Mouse (Mus musculus) heart, adult 9 months (tissue): ENCODE measurements at regions not wholly inside any gene's neighbourhood (a gene's known extent, or its start where the extent isn't known, plus 50 kb on each side); places are given as distances from the start of the nearest gene placed in this dataset.

Experiments
- DNase-seq, 2 experiments: peaks; one replicate each; pipeline ENCODE4 v3.0.0; 2022; ENCODE audit warnings: low spot score in 2 of 2

DNA sequence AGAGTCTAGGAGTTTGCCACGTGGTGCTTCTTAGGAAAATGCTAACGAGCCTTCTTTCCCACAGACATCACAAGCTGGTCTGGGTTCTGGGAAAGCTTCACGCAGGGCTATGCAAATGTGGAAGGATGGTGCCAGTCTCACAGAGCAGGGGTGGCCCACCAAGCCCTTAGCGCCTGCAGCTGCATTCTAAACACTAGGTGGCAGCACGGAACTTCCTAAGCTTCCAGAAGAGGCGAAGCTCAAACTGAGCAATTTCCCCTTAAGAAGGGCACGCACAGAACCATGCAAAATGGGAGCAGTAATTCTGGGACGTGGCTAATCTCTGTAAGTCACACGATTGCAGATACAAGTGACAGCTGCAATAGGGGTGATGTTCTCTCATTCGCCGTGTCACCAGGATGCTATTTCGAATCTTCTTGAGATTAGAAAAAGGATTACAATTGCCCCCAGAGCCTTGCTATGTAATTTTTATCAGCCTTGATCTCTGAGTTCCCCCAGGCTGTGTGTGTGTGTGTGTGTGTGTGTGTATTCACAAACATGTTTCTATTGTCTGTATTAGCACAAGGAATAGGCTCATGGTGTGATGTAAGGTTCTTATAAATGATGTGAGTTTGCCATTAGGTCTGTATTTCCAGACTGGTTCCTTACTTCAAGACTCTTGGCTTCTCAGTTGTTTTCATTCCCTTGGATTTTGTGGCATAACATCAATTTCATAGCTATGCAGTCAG is 206.1 kb upstream of the Camk1g start:
- DNase-seq: peak; percentile 57 to 71

DNA sequence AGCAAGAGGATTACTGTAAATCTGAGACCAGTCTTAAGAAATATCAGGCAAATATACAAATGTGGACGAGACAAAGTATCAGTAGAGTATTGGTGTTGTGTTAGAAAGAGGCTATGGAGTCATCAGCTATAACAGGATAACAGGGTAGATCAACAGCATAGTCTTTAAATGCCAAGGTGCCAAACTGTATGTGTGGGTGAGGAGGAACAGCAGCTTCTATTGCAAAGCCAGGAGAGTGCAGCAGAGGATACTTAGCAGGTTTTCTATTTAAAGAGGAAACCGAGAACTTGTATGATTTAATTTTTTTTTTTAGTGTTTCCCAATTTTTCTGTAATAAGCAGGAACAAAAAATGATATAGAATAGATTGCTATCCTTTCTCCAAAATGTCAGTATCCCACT is 202.7 kb upstream of the Camk1g start:
- no peak for DNase-seq

DNA sequence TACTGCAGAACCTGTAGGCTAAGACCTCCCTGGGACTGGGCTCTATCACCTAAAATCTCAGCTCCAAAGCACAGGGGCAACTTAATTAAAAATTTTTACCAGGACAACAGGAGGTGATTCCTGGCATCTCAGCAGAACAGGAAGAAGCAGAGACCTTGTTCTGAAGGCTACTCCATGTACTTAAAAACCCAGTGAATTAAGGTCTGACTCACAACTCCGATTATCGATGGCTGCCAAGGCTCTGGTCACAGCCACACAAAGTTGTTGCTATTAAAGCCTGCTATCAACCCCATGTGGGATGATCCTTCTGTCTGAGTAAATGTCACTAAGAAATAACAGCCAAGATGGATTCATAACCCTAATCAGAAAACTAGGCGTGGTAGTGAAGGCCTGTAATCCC is 202.3 kb upstream of the Camk1g start:
- DNase-seq: no peak

DNA sequence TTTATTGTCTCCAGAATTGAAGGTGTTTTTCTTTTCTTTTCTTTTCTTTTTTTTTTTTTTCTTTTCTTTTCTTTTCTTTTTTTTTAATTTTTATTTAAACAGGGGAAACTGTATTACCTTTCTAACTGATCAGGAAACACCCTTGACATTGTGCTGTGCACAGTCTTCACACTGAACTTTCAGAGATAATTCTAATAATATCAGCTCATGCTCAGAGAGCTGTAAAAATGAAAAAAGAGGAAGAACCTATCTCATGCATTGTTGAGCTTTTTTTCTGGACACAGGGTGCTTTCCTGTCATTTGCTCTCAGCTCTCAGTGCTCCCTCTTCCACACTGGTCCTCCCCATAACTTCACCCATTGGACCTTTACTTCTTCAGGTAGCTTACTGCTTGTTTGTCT is 201.0 kb upstream of the Camk1g start:
- DNase-seq: no peak

DNA sequence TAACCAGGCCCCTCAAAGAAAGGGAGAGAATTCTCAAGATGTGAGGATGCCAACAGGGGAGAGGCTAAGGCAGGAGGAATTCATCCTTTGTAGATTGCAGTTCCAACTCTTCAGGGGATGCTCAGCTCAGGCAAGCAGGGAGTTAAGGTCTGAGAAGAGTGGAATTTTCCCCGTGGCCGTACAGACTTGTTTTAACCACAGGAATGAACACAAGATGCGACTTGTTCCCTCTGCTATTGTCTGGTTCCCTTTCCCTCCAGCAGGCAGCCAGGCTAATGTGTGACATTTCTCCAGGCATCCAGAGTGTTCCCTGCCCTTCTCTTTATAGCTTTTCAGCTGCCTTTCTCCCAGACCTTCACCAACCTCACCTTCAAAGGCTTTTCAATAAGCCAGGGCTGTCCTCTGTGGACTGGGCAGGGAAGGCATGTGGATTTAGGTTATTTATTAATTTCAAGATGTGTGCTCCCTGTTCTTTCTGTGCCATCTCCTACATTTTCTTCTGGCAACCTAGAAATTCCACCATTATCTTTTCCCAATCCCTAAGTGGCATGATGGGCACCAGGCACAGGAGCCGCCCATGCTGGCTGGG is 198.6 kb upstream of the Camk1g start:
- DNase-seq: no peak

DNA sequence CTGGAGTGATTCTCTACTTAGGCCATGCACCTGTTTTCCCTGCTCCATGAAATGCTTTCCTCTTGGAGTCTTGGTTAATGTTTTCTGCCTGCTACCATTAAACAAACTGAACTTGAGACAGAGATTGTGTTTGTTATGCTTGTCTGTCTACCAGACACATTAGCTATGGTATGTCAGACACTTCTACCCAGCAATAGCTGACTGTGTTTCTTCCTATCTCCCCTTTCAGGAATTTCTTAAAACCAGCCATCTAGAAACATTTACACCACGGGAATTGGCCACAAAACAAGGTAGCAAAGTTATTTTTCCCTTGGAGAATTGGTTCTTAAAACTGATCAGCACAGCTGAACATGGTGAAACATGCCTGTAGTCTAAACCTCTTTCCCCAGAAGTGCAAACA is 197.1 kb upstream of the Camk1g start:
- no peak for DNase-seq

DNA sequence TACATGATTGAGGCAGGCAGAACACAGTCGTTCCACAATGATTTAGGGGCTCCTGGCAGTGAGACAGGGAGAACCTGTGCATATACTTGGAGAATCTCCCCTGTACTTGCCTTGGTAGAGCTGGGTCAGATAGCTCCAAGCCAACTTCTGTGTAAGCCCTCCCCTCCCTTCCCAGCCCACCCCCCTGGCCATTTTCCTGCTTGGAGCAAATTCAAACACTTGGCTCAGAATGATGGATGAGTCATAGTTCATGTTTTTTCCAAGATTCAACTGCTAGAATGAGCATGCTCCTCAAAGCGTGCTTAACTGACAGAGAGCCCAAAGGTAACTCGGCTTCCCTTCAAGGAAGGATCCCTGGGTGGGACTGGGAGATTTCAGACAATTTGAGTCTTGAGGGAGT is 194.1 kb upstream of the Camk1g start:
- DNase-seq: no peak

DNA sequence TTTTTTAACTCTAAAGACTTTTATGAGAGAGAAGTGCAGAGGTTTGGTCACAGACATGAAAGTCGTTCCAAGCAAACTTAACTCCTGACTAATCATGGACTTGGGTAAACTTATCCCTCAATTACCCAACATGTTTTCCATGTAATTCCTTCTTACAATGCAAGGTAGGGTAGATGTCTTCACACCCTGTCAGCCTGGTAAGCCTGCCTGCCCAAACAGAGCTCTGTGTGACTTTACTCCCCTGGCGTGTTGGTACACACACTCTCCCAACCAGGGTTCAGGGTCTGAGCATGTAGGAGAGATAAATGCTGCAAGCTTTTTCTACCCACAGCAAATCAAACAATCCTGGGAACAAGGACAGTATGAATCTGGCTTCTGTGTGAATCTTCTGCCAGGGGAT is 192.1 kb upstream of the Camk1g start:
- DNase-seq: no peak

DNA sequence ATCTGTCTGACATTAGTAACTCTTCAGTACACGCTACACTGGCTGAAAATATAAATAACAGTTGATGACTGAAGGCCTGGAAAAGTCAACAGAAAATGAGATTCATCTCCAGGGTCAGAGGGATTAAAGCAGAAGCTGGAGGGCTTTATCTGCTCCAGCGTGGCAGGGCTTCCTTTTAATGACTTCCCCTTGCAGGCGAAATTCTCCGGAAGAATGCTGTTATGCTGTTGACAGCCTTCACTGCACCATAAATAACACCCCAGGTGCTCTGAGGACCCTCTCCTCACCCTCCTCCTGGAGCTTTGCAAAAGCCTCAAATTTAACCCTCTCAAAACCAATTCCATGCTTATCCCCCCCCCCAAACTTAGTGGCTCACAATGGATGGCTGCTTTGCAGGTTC is 188.0 kb upstream of the Camk1g start:
- no peak for DNase-seq

DNA sequence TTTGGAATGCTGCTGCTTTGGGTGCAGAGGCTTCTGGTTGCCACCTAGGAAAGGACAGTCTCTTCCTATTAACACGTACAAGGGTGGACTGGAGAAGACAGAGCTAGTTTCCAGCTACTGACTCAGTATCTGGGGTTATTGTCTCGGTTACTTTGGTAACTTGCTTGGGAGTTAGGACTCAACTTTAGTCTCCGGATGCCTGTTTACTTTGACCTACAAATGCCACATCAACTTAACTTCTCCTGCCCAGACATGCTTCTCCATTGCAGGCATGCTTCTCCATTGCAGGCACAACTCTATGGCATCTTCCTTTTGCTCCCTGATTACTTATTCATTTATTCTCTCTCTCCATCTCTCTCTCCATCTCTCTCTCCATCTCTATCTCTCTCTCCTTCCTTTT is 184.6 kb upstream of the Camk1g start:
- no peak for DNase-seq

DNA sequence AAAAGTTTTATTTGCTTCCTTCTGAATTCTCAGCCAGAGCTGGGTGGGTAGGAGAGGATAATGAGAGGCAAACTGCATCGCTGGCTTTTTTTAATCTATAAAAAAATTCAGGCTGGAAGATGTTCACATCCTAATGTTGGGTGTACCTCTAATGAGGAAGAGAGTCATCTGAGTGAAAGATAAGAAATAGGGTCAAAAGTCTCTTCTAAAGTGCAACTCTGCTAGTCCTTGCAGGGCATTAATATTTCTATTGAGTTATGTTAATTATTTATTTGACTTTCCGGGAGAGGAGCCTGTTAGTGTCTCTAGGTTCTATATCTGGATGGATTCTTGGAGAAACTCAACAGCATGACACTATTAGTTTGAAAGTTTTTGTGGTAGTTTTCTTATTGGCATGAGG is 182.2 kb upstream of the Camk1g start:
- no peak for DNase-seq

DNA sequence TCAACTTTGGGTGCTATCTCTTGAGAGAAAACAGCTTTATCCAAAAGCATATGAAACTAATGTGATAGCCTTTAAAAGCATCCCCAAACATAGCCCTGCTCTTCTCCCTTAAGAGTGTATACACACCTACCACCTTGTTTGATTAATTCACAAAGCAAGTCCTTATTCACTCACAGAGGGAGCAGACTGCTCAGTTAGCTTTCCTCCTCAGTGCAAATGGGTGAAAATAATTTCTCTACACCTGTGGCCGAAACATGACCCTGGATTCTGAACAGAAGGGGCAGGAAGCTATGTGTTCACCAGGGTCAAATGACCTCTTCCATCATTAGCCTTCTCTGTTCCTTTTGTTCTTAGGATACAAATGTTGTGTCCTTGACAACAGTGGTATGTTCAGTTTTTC is 181.2 kb upstream of the Camk1g start:
- no peak for DNase-seq

DNA sequence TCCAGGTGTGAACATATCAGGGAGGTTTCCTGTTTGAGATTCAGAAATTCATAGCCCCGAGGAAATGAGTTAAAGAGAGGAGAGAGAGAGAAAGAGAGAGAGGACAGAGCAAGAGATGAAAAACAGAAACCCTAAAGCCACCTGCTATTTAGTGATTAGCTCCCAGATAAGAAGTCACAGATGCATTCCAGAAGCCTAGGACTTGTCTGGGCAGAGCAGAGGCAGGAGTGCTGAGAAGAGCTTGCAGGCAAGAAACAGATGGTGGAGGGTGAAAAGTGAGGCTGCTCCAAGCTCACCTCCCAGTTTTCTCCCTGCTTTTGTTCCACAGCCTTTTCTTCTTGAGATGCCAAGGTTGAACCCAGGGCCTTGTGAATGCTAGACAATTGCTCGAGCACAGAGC is 180.7 kb upstream of the Camk1g start:
- DNase-seq: no peak

DNA sequence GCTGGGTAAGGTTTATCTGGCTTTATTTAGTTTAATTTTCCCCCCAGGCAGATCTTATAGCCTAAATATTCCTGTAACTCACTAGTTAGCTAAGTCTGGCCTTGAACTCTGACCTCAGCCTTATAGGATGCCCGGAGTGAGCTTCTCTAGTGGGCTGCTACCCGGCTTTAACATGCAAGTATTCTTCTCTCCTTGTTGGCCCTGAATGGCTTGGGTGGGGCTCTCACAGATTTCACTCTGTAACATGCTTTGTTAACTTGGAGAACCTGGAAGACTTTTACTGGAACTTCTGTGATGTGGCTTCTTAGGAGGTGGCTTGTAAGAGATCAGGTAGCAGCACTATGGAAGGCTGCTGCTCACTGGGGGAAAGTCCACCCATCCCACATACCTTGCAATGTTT is 177.3 kb upstream of the Camk1g start:
- DNase-seq: no peak

DNA sequence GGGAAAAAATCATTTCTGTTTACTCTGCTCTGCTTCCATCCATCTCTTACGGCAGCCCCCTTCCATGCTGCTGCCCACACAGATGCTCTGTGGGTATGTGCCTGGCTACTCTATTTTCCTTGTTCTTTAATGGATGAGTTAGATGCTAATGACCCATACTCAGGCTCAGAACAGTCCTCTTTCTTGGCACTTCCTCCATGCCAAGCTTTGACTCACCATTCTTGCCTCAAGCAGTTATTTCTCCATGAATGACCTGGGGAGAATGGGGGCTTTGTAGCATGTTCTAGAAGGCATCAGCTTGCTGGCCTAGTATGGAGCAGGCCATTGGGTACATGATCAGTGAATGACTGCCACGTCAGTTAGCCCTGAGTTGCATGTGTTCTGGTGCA is 175.9 kb upstream of the Camk1g start:
- DNase-seq: no peak

DNA sequence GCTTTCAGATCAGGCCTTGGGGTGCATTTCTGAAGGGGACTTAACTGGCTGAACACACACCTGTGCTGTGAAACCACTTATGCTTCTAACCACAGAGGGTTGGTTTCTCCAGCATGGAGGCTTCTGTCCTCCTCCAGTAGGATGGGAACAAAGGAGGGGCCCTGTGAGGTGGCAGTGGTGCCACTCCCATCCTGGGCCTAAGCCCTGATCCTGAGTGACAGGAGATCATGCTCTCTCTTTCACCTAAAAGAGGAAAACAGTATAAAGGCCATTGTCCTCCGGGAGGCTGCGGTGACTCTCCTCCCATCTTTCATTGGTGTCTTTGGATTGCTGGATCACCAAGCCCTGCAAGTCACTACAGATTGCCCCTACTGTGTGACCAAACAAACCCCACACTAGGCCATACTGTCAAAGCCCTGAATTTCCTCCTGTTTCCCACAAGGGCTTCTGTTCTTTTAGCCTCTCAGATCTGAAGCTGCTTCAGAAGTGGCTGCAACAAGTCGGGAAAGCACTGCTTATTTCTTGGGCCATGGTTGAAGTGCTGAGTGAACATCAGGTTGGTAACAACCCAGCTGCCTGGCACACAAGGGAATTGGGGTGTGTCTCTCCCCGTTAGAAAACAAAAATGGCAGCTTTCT is 175.4 kb upstream of the Camk1g start:
- no peak for DNase-seq

DNA sequence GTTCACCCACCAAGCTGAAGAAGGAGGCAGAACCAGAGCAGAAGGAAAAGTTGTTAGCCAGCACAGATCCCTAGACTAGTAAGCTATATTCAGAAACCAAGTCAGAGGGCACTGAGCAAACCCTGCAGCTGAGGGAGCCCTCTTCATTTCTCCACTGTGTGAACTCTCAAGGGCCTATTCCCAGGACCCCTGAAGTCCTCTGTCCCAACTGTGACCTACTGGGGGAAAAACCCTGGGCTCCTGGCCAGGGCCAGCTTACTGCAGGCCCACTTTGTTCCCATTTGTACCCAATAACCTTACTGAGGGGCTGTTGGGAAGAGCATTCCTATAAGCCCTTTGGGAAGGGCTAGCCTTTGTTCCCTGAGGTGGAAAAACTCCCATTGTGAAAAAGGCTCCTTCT is 174.7 kb upstream of the Camk1g start:
- no peak for DNase-seq

DNA sequence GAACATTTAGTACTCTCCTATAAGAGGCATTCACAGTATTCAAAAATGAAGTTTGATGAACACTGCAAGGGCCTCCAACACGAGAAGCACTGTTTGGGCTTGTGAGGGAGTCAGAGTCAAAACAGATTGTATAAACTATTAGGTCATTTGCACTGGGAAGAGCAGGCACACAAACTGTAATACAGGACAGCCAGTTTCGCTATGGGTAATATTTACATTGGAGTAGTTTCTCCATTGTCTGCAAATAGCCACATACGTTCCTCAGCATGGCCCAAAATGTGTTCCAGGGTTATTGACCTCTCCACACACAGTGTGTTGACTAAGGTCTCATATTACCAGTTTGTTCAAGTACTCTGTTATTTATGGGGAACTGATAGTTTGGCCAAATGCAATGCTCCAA is 173.7 kb upstream of the Camk1g start:
- no peak for DNase-seq

DNA sequence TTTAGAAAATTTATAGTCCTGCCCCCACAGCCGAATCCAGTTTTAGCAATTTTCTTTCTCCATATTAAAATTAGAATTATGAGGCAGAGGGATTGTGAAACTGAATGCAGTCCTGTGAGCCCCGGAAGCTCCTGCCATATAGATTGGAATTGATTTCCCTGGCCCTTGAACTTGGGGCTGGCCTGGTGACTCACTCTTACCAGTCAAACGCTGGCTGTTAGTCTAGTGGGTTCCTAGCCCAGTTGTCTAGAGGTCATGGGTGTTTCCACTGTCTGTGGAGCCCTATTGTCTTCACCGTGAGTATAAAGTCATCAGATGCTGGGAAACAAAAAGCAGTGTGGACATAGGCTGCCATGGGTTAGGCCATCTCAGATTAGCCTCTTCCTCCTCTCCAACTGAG is 173.2 kb upstream of the Camk1g start:
- no peak for DNase-seq

DNA sequence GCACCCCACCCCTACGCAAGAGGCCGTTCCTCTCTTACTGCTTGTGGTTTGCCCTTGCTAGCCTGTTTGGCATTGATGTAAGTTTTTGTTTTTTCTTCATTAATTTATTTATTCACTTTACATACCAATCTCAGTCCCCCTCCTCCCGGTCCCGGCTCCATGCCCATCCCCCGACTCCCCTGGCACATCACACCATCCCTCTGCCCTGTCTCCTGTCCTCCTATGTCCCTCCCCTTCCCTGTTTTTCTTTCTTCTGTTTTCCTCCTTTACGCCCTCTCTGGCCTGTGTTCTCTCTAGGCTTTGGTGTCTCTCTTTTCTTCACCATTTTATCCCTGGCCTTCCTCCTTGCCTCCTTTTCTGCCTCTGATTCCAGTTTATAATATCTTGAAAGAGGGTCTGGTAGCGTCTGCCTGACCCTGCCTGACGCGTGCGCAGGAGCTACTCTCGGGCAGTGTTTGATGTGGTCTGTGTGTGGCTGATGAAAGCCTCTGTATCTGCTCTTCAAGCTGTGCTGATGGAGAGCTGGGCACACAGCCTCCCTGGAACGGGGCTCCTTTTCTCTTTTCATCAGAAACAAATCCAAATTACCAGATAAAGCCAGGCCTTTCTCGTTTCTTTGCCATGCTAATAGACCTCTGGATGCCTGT is 172.0 kb upstream of the Camk1g start:
- DNase-seq: no peak

DNA sequence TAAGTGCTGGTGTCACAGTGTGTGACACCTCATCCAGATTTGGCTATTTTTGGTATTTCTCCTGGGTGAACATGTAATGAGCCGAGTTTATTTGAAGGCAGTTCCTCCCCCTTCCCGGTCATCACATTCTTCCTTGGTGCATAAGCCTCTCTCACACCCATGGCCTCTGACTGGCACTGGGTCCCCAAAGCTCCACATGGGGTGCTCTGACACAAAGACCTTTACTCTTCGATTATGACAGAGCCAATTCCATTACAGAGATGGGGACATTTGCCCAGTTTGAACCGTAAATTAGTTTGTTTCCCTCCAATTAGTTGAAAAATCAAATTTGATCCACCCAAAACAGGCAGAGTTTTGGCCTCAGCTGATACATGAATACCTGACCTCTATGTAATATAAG is 171.2 kb upstream of the Camk1g start:
- DNase-seq: no peak

DNA sequence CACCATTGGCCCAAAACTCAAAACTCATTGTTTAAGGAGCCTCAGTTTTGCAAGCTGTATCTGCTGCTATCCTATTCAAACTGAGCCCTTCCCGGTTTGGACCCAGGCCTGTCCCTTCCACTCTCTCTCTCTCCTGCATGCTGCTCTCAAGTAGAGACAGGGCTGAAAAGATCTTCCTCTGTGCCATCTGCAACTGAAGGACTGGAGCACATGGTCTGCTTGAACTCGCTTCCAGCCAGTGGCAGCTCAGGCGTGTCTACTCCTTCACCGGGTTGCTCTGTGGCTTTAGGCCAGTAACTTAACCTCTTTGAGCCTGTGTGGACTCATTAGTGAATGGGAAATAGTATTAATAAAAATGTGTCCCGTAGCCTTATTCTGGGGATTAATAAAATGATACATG is 170.4 kb upstream of the Camk1g start:
- no peak for DNase-seq

DNA sequence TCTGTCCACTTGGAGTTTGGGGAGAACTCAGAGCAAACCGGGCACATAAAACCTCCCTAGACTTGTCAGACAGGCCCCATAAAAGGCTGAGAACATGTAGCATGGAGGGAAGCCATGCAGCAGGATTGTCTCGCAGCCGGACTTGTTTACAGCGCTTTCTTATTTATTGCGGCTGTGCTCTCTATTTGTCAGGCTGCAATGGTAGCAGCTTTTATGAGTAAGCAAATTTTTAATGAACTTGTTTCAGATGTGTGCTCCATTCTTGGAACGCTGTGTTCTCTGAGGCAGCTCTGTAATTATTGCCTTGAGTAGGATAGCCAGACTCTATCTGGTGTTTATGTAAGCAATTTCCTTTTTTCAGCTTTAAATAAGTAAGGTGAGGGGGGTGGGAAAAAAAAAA is 169.2 kb upstream of the Camk1g start:
- DNase-seq: no peak
